Mouse (Mus musculus): ENCODE data around the gene Gabra5. TPM values are rescaled to one million over a fixed set of nuclear protein-coding genes. Genes with fewer than 3 reads are reported as not detected.
A peak's percentile ranks its signal among the peaks of the same experiment; 100 is the strongest.

Gene Gabra5
- polyA plus RNA-seq (2016; fragmentation: Nextera tagmentation; extraction: Ambion mirVana) = 0.15 and 0.34 TPM in 2 replicates

DNA sequence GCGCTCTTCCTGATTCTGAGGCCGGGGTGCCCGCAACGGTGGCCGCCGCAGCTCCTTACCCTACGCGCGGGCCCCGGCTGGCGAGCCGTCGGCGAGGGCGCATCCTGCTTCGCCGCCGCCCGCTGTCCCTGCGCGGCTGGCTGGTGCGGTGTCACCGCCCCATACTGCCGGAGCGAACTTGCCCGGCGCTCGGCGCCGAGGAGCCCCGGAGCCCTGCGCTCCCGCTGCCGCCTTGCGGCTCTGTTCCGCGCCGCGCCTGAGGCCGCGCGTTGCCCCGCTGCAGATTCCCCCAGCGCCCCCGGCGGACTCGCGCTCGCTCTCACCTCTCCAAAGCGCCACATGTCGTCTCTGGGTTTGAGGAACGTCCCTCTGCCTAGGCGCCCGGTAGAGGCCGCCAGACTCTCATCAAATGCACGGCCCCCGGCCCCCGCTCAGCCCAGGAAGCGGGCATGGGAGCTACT, at the start of gene Gabra5:
Gabra5 (minus strand) TSS at position 379 of the 461 bp plus-strand sequence.
- H3K4me1 ChIP-seq (replicated peaks) = peaks cover 8% of the 10 kb centered on the region; the same call in 1 of the 2 replicates
- no peaks in the 10 kb centered on the region for H3K36me3 ChIP-seq
- H3K4me3 ChIP-seq = peak within 1 kb of the TSS; percentile 55
- H3K9me3 ChIP-seq (replicated peaks) = no peaks in the 10 kb centered on the region
- peak within 1 kb of the TSS; percentile 74 for H3K4me2 ChIP-seq
- H3K27ac ChIP-seq (ENCODE audit: poor library complexity, severe bottlenecking) = no peak within 1 kb of the TSS
- ATAC-seq (ENCODE audit: insufficient number of reproducible peaks, low FRiP score) = peak; percentile 53; the same call in 1 of the 2 replicates
- peaks cover 59% of the 10 kb centered on the region for H3K27me3 ChIP-seq (replicated peaks)
- H3K9ac ChIP-seq = peak within 1 kb of the TSS; percentile 35
- under 1% methylated on average over 59 of the region's 59 CpGs for WGBS

DNA sequence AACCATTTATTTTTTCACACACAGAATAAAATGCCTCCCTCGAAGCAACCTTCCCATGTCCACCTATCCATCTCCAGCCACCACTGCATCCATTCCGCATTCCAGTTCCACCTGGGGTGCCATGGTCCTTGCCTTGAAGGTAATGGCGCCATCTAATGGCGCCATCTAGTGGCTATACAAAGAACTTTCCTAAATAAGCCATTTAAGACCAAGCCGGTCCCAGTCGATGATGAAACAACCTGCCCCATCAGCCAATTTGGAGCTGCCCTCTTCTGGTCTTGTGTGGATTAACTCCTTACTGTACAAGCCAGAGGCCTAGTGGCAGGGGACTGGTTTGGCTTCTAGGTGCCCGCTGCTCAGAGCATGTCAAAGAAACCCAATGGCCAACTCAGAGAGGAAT, 28.7 kb upstream of the Gabra5 start:
- 19% methylated on average over 7 of the region's 7 CpGs for WGBS
- H3K9ac ChIP-seq = no peak overlapping the region

DNA sequence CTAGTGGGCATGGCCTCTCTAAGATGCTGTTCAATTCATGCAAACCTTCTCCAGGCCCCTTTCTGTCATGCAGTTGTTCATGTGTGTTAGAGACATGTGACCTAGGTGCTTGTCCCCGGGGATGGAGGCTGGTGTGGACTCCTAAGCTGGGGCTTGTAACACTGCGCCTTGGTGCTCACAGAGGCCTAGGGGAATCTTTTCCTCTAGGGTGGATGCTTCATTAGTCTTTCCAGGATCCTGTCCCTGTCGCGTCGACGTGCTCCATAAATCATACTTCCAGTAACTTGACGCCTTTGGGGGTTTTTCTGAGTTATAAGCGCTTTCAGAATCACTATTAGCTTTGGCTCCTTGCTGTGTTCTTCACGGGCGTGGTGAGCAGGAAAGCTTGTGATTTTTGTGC, 22.8 kb upstream of the Gabra5 start:
- no peaks in the 10 kb centered on the region for H3K27me3 ChIP-seq (replicated peaks)
- 78% methylated on average over 10 of the region's 10 CpGs for WGBS
- no peak for ATAC-seq (ENCODE audit: insufficient number of reproducible peaks, low FRiP score)

More for the DNA sequence above, 28.7 kb upstream of the Gabra5 start:
- Histone ChIP-seq H3K27ac (ENCODE audit: poor library complexity, severe bottlenecking) (no peak overlapping the region), H3K36me3 (no peaks in the 10 kb centered on the region), H3K4me2 (no peak overlapping the region), H3K4me3 (no peak overlapping the region), H3K4me1 (replicated peaks) (no peaks in the 10 kb centered on the region), H3K27me3 (replicated peaks) (no peaks in the 10 kb centered on the region), H3K9me3 (replicated peaks) (no peaks in the 10 kb centered on the region)
- ATAC-seq (ENCODE audit: insufficient number of reproducible peaks, low FRiP score) = no peak

DNA sequence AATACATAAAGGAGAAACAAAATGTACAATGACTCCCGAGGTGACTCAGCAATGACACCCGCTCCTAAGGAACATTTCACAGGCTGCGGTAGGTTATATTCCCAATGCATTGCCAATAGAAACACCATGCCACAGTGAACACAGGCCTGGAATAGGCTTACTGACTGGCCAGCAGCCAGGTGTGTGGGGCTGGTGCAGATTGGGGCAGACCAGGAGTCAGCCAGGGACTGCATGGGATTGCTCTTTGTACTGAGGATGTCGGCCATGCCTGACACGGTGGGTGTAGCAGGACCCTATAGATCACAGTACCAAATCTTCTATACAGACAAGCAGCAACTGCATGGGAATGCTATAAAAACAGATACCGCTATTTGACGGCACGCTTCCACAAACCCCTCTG, 20.1 kb upstream of the Gabra5 start:
- Histone ChIP-seq H3K4me2 (no peak overlapping the region), H3K9me3 (replicated peaks) (no peaks in the 10 kb centered on the region), H3K27ac (ENCODE audit: poor library complexity, severe bottlenecking) (no peak overlapping the region), H3K36me3 (no peaks in the 10 kb centered on the region), H3K9ac (no peak overlapping the region), H3K4me3 (no peak overlapping the region), H3K4me1 (replicated peaks) (no peaks in the 10 kb centered on the region), H3K27me3 (replicated peaks) (no peaks in the 10 kb centered on the region)
- ATAC-seq (ENCODE audit: insufficient number of reproducible peaks, low FRiP score) = no peak
- WGBS = 84% methylated on average over 8 of the region's 8 CpGs

More for the DNA sequence above, 22.8 kb upstream of the Gabra5 start:
- Histone ChIP-seq H3K36me3 (no peaks in the 10 kb centered on the region), H3K4me2 (no peak overlapping the region), H3K9ac (no peak overlapping the region), H3K4me3 (no peak overlapping the region), H3K9me3 (replicated peaks) (no peaks in the 10 kb centered on the region), H3K27ac (ENCODE audit: poor library complexity, severe bottlenecking) (no peak overlapping the region), H3K4me1 (replicated peaks) (no peaks in the 10 kb centered on the region)

DNA sequence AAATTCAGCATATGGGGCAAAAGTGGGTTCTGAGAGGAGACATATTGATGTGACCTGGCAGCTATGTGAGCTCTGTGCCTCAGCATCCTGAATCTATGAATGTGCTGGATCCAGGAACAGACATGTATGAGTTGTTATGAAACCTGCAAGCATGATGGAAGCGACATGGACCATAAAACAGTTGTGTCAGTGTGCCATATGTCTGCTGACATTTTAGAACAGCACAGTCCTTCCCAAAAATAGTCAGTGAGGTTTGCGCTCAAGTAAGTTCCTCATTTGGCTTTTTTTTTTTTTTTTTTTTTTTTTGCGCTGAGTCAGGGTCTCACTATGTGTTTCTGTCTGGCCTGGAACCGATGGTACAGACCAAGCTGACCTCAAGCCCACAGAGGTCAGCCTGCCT, 19.6 kb upstream of the Gabra5 start:
- Histone ChIP-seq H3K4me3 (no peak overlapping the region), H3K27me3 (replicated peaks) (no peaks in the 10 kb centered on the region), H3K27ac (ENCODE audit: poor library complexity, severe bottlenecking) (no peak overlapping the region), H3K36me3 (no peaks in the 10 kb centered on the region), H3K4me1 (replicated peaks) (no peaks in the 10 kb centered on the region), H3K9me3 (replicated peaks) (no peaks in the 10 kb centered on the region), H3K4me2 (no peak overlapping the region), H3K9ac (no peak overlapping the region)
- 78% methylated on average over 4 of the region's 4 CpGs for WGBS
- no peak for ATAC-seq (ENCODE audit: insufficient number of reproducible peaks, low FRiP score)

DNA sequence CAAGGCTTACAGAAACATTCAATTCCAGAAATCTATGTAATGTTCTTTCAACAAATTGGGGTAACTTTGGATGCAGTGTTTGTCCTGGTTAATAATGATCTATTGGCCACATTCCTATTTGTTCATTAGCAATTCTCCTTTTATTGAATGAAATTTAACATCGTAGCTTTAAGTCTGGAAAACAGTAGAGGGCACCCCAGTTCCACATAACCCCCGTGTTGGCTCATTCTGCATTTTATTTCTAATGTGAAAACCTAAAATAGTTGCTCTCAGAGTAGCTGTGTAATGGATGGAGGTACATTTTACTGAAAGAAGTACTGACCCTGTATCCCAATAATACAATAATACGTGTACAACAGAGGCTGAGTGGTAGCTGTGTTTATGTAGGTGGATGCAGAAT, 3.1 kb upstream of the Gabra5 start:
- H3K4me3 ChIP-seq = no peak overlapping the region
- no peak overlapping the region for H3K4me2 ChIP-seq
- no peaks in the 10 kb centered on the region for H3K36me3 ChIP-seq
- H3K27me3 ChIP-seq (replicated peaks) = peaks cover 40% of the 10 kb centered on the region
- H3K9ac ChIP-seq = no peak overlapping the region
- H3K9me3 ChIP-seq (replicated peaks) = no peaks in the 10 kb centered on the region
- ATAC-seq (ENCODE audit: insufficient number of reproducible peaks, low FRiP score) = no peak
- 36% methylated on average over 3 of the region's 3 CpGs for WGBS
- peaks cover 8% of the 10 kb centered on the region; the same call in 1 of the 2 replicates for H3K4me1 ChIP-seq (replicated peaks)
- no peak overlapping the region for H3K27ac ChIP-seq (ENCODE audit: poor library complexity, severe bottlenecking)

DNA sequence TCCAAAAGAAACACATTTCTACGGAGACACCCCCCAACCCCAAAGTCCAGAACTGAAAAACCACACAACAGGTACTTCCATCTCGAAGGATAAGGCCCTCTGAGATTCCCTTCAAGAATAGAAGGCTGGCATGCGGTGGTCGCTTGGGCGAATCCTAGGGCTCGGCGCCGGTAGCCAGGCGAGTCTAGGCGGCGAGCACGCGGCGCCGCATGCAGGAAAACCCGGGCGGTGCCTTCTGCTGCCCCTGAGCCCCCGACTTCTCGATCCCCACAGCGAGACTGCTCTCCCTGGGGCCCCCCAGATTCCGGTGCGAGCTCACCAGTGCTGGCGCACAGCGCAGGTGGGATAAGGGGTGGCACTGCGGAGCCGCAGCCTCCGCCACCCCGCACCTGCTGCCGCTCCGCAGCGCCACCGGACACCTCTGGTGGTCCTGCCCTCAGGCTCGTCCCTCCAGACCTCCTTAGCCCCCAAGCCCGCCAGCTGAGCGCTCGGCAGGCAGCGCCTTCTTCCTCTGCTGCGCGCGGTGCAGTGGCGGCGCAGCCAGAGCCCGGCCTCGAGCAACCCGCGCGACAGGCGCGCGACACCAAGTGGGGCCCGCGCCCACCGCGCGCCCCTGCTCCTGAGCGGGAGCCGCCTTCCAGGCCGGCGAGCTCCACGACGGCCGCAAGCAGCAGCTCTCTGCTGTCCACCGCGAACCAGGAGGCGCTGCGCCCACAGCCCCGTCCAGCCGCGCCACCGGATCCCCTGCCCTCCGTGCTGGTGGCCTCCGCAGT, 813 bp downstream of the Gabra5 start:
- peak overlapping the region; percentile 35 for H3K9ac ChIP-seq
- peak; percentile 18; the same call in 1 of the 2 replicates for ATAC-seq (ENCODE audit: insufficient number of reproducible peaks, low FRiP score)

DNA sequence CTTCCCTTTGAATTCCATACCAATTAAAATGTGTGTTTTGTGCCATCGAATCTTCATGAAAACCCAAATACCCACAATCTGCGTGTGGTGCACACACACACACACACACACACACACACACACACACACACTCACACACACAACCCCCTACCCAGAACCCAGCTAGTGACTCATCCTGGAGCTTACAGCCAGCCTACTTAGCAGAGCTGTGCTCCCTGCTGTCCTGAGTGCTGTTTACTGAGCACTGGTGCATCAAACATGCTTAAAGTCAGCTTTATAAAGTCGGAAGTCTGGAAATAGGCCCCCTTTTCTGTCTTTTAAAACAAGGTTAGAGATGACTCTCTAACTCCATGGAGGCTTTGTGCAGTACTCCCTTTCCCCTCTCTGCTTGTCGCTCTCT, 7.0 kb downstream of the Gabra5 start:
- 60% methylated on average over 4 of the region's 4 CpGs for WGBS
- no peak overlapping the region for H3K4me2 ChIP-seq
- no peak for ATAC-seq (ENCODE audit: insufficient number of reproducible peaks, low FRiP score)
- no peak overlapping the region for H3K9ac ChIP-seq
- H3K36me3 ChIP-seq = no peaks in the 10 kb centered on the region
- peaks cover 18% of the 10 kb centered on the region for H3K27me3 ChIP-seq (replicated peaks)
- H3K4me3 ChIP-seq = no peak overlapping the region
- H3K9me3 ChIP-seq (replicated peaks) = no peaks in the 10 kb centered on the region
- no peaks in the 10 kb centered on the region for H3K4me1 ChIP-seq (replicated peaks)
- H3K27ac ChIP-seq (ENCODE audit: poor library complexity, severe bottlenecking) = no peak overlapping the region

More for the DNA sequence above, 813 bp downstream of the Gabra5 start:
- WGBS = 4% methylated on average over 72 of the region's 72 CpGs
- peak overlapping the region; percentile 55 for H3K4me3 ChIP-seq
- H3K27ac ChIP-seq (ENCODE audit: poor library complexity, severe bottlenecking) = no peak overlapping the region
- H3K36me3 ChIP-seq = no peaks in the 10 kb centered on the region
- H3K4me1 ChIP-seq (replicated peaks) = peaks cover 8% of the 10 kb centered on the region; the same call in 1 of the 2 replicates
- no peaks in the 10 kb centered on the region for H3K9me3 ChIP-seq (replicated peaks)
- peaks cover 55% of the 10 kb centered on the region for H3K27me3 ChIP-seq (replicated peaks)
- H3K4me2 ChIP-seq = peak overlapping the region; percentile 74

DNA sequence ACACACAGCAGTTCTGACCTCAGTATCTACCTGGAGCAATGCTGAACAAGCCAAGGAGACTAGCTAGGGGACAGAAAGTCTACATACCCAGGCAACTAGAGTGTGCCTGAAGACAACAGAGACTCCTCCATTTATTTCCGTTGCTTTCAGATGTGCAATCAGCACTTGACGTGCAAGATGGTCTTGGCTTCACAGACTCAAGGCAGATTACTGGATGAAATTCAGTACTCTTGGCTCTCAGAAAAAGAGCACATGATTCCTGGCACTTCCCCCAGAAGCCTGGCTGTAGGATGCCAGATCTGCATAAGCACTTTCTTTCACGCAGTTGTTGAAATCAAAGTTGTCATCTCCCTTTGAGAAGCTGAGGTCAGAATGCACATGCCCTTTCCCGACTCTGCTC, 18.1 kb downstream of the Gabra5 start:
- Histone ChIP-seq H3K27me3 (replicated peaks) (no peaks in the 10 kb centered on the region), H3K27ac (ENCODE audit: poor library complexity, severe bottlenecking) (no peak overlapping the region), H3K36me3 (no peaks in the 10 kb centered on the region), H3K4me3 (no peak overlapping the region), H3K9ac (no peak overlapping the region), H3K9me3 (replicated peaks) (no peaks in the 10 kb centered on the region), H3K4me1 (replicated peaks) (no peaks in the 10 kb centered on the region), H3K4me2 (no peak overlapping the region)
- WGBS = 67% methylated on average over 4 of the region's 4 CpGs
- no peak for ATAC-seq (ENCODE audit: insufficient number of reproducible peaks, low FRiP score)

DNA sequence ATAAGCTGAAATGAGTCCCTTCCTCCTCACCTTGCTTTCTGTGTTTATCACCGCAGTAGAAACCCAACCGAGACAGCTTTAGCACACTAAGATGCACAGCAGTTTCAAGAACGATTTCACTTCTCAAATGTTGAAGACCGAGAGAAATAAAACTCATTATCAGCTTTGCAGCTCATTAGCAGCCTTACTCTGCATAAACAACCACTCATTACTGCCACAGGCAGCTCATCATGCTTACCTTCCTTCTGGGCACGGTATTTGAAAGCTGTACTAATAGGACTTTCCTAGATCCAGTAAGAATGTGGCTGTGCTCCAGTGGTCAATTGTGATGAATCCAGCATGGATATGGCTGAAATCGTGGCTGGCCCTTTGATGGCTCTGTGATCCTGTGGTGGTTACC, 23.0 kb downstream of the Gabra5 start:
- Histone ChIP-seq H3K36me3 (no peaks in the 10 kb centered on the region), H3K27ac (ENCODE audit: poor library complexity, severe bottlenecking) (no peak overlapping the region), H3K9ac (no peak overlapping the region), H3K4me3 (no peak overlapping the region), H3K27me3 (replicated peaks) (no peaks in the 10 kb centered on the region), H3K4me2 (no peak overlapping the region), H3K9me3 (replicated peaks) (no peaks in the 10 kb centered on the region), H3K4me1 (replicated peaks) (no peaks in the 10 kb centered on the region)
- ATAC-seq (ENCODE audit: insufficient number of reproducible peaks, low FRiP score) = no peak
- 64% methylated on average over 6 of the region's 6 CpGs for WGBS

DNA sequence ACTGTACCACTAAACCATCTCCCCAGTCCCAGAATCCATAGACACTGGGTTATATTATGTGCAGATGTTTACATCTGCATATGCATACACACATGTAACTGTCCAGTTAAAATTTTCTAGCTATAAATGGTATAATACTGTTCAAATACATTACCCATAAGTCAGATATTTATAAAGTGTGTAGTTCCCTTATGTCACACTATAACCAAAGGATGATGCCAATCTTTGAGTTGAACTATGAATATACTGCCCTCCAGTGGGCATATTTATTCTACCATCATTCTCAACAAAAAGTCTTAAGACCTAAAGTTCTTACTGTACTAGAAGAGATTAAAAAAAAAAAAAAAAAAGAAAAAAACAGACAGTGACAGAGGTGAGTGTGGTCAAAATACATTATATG, 27.0 kb downstream of the Gabra5 start:
- ATAC-seq (ENCODE audit: insufficient number of reproducible peaks, low FRiP score) = no peak
- no peak overlapping the region for H3K4me3 ChIP-seq

More for the DNA sequence above, 27.0 kb downstream of the Gabra5 start:
- Histone ChIP-seq H3K27me3 (replicated peaks) (no peaks in the 10 kb centered on the region), H3K36me3 (no peaks in the 10 kb centered on the region), H3K9me3 (replicated peaks) (no peaks in the 10 kb centered on the region), H3K27ac (ENCODE audit: poor library complexity, severe bottlenecking) (no peak overlapping the region), H3K4me2 (no peak overlapping the region), H3K4me1 (replicated peaks) (no peaks in the 10 kb centered on the region), H3K9ac (no peak overlapping the region)

Data from heart, embryonic 12.5 days (tissue).